Mouse (Mus musculus) MN1 (cell line): ENCODE data around the gene Atp6v1e2.

ENCODE experiments used
- DNase-seq: peaks from one replicate; pipeline ENCODE4 v3.0.0-alpha.2; 2016; ENCODE audit warnings: low spot score

Atp6v1e2 gene

GRCm38 (mm10) chr17:86915540-86915939 is 32.2 kb downstream of the Atp6v1e2 start:
- DNase-seq: no peak

GRCm38 (mm10) chr17:86913003-86913607 is 34.6 kb downstream of the Atp6v1e2 start:
- DNase-seq: no peak

- no peak for DNase-seq
Measured at GRCm38 (mm10) chr17:86911261-86911660, 36.4 kb downstream of the Atp6v1e2 start.

- peak; percentile 67 for DNase-seq
Measured at GRCm38 (mm10) chr17:86909733-86910495, 37.8 kb downstream of the Atp6v1e2 start.

GRCm38 (mm10) chr17:86908316-86908715 is 39.4 kb downstream of the Atp6v1e2 start:
- DNase-seq: no peak

GRCm38 (mm10) chr17:86907092-86907491 is 40.6 kb downstream of the Atp6v1e2 start:
- no peak for DNase-seq

GRCm38 (mm10) chr17:86906601-86907000 is 41.1 kb downstream of the Atp6v1e2 start:
- DNase-seq: peak; percentile 45

- peak; percentile 78 for DNase-seq
Measured at GRCm38 (mm10) chr17:86906136-86906461, 41.6 kb downstream of the Atp6v1e2 start.

- peak; percentile 68 for DNase-seq
Measured at GRCm38 (mm10) chr17:86905297-86906135, 42.2 kb downstream of the Atp6v1e2 start.

GRCm38 (mm10) chr17:86904206-86904605 is 43.5 kb downstream of the Atp6v1e2 start:
- DNase-seq: no peak

GRCm38 (mm10) chr17:86903596-86903995 is 44.1 kb downstream of the Atp6v1e2 start:
- DNase-seq: no peak

GRCm38 (mm10) chr17:86902399-86903067 is 45.2 kb downstream of the Atp6v1e2 start:
- DNase-seq: no peak

GRCm38 (mm10) chr17:86900564-86900963 is 47.1 kb downstream of the Atp6v1e2 start:
- DNase-seq: no peak

GRCm38 (mm10) chr17:86899821-86900220 is 47.9 kb downstream of the Atp6v1e2 start:
- DNase-seq: no peak

GRCm38 (mm10) chr17:86897486-86898165 is 50.1 kb downstream of the Atp6v1e2 start:
- no peak for DNase-seq

GRCm38 (mm10) chr17:86895191-86895590 is 52.5 kb downstream of the Atp6v1e2 start:
- no peak for DNase-seq
